Mouse (Mus musculus): Measurements from ENCODE around the gene Epb41l2.
A peak's percentile ranks its signal among the peaks of the same experiment; 100 is the strongest.

The Epb41l2 gene

DNA sequence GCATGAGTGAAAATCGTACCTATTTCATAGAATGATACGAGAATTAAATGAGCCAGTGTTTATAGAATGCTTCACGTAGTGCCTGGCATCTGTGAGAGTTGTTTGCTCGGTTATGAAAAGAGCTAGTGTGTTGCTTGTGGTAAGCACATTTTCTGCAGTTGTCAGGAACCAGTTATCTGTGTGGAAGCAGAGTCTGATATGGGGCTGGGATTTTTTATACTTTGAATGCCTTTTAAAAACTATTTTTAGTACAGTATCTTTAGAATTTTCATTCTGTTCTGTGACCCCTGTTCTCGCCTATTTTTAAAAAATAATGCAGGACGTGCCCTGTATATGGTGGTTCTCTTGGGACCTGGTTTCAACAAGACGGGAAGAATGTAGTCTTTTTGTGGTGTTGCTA is 6.1 kb downstream of the Epb41l2 start:
- no peak for DNase-seq

DNA sequence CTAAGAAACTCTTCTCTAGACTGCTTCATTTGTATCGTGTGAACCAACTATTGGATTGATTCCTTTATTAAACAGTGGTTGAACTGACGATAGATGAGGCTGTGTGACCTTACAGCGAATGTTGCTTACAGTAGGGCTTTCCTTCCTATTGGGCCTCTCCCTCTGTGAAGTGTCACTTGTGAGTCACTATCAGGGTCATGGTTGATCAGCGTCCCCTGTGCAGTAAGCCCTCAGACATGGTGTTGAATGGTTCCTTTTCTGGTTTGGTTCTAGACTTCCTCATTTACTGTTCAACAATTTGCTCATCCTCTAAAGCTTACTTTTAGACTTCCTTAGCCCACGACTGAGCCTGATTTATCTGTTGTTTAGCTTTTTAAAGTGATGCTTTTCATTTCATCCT is 7.1 kb downstream of the Epb41l2 start:
- DNase-seq, result peak; percentile 63

DNA sequence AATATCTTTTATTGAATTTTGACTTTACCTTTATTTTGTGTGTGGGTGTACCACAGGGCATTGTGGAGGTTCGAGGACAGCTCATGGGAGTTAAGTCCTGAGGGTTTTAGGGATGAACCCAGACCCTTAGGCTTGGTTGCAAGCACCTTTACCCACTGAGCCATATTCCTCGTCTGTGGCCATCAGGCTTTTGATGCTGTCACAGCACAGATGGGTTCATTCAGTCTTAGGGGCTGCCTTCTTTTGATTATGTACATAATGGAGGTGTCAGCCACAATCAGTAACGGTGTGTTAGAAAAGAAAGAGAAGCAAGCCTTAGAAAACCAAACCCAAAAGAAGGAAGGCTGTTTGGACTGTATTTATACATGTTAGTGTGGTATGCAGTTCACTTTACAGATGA is 9.3 kb downstream of the Epb41l2 start:
- no peak for DNase-seq

- no peak for DNase-seq
Measured at GRCm38 (mm10) chr10:25369691-25370090, 10.1 kb downstream of the Epb41l2 start.

GRCm38 (mm10) chr10:25371336-25371735 is 11.7 kb downstream of the Epb41l2 start:
- DNase-seq, result no peak

GRCm38 (mm10) chr10:25371915-25372371 is 12.3 kb downstream of the Epb41l2 start:
- DNase-seq, result no peak

- no peak for DNase-seq
Measured at GRCm38 (mm10) chr10:25372510-25373148, 13.0 kb downstream of the Epb41l2 start.

DNA sequence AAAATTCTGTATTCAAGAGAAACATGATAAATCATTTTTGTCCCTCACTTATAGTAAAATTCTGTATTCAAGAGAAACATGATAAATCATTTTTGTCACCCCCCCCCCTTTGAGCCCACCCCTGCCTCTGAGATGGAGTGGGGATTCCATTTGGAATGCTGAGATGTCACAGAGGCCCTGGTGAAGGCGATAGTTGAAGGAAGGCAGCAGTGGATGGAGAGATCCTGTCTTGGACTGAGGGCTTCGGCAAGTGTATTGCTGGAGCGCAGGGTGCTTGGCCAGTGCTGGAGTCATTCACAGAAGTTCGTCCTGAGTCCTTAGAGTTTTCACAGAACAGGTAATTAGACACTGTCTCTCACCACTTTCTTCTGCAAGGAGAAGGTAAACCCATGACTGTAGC is 15.4 kb downstream of the Epb41l2 start:
- no peak for DNase-seq

DNA sequence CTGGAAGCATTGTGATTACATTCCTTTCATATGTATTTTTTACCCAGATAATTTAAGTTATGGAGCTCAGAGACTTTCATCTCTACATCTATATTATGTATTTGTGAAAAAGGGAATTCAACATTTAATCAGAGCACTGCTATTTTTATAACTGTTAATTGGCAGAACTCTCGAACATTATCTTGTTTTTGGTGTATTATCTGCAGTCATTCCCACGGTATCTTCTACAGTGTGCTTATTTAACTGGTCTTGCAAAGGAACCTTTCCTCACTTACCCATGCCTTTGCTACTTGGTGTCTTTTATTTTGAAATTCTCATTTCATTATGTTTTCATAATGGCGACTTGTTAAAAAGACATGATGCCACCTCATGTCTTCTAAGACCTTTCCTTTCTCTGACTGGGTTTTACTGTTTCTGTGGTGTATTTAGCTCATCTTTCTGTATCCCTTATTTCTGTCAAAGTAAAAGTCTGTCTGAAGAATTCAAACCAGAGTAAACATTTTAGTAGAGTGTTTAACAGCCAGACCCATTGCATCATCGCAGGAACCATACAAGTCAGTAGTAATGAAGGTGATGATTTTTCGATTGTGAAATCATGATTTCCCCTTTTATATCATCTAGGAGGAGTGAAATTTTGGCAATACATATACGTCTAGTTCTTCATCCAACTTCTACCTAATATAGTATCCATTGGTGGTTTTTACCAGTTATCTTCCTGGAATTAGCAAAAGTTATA is 21.3 kb downstream of the Epb41l2 start:
- DNase-seq, result peak; percentile 61

GRCm38 (mm10) chr10:25381951-25382350 is 22.4 kb downstream of the Epb41l2 start:
- peak; percentile 38 for DNase-seq

GRCm38 (mm10) chr10:25383171-25383570 is 23.6 kb downstream of the Epb41l2 start:
- no peak for DNase-seq

GRCm38 (mm10) chr10:25384391-25384790 is 24.8 kb downstream of the Epb41l2 start:
- no peak for DNase-seq

DNA sequence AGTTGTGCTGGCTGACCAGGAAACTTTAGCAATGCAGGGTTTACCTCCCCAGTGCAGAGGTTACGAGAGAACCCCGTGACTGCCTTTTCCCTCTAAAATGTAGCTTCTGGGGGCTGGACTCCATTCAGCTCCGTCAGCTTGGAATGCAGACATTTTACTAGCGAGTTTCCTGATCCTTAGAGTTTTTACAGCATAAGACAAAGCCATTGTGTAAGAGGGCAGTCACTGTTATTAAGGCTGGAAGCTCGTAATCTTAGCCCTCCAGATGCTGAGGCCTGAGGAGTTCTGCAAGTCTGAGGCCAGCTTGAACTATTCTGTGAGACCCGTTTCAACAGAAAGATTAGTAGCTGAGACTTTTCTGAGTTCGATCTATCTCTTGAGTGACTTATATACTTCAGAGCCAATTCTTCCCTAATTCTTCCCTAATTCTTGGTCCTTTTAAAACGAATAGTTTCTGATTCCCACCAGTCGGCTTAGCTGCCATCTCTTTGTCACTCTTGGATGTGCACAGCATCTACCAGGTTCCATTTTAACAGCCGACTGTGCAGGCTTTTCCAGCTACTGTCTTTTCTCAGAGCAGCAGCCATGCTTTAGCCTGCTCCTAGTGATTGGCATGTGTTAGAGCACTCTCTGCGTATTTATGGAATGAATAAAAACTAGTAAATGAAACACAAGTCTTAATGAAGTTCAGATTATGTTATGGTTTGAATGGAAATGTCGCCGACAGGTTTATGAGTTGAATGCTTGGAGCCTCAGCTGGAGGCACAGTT is 26.4 kb downstream of the Epb41l2 start:
- DNase-seq, result no peak

- DNase-seq, result peak; percentile 70
Measured at GRCm38 (mm10) chr10:25386868-25387267, 27.3 kb downstream of the Epb41l2 start.

DNA sequence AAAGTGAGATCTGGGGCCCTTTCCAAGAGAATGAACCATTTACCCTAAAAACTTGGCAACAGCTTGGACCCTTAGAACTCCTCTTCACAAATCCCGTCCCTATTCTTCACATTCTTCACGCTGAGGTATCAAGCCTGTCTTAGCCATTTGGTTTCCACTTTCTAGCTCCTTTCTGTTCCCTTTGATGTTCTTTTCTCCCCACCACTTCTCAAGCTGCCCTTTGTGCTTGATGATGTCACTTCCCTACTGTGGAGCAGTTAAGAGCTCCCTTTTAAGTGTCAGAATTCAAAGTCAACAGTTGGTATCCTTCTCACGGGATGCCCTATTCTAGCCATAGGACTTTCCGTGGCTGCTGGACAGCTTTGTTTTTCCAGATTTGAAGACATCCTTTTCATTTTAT is 27.7 kb downstream of the Epb41l2 start:
- DNase-seq, result no peak

DNA sequence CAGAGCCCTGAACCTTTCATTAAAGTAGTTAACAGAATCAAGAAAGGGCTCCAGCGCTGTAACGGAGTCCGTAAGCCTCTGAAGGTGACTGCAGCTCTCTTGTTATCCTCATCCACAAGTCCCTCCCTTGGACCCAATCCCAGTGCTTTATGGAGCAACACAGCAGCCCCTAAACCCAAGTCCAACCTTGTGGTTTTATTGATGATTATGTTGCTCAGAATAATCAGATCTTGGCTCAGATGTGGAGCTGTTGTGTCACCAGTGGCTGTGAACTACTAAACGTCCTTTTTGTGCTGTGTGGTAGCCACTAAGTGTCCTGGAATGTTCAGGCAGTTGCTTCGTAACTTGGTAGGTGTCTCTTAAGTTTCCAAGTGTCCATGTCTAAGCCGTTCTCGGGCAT is 33.2 kb downstream of the Epb41l2 start:
- DNase-seq, result no peak

- DNase-seq, result no peak
Measured at GRCm38 (mm10) chr10:25393721-25394120, 34.1 kb downstream of the Epb41l2 start.

DNA sequence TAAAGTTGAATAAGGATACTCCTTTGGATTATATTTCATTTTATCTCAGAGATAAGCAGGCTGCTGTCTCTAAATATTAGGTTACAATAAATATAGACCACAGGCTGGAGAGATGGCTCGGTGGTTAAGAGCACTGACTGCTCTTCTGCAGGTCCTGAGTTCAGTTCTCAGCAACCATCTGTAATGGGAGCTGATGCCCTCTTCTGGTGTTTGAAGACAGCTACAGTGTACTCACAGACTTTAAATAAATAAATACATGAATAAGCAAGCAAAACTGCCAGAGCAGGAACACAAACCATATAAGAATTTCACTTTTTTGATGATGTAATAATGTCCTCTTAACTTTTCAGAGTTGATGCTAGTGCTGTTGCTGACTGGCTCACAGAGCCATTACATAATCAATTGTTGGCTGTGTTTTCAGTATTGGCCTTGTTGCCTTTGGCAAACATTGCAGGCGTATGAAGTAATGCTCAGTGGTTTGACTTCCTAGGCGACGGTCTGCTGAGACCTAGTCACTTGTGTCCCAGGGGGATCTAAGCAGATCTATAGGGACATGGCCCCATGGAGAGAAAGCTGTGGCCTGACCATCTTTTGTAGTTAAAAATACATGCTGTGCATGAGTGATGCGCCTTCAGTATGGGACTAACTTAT is 35.8 kb downstream of the Epb41l2 start:
- DNase-seq, result peak; percentile 73

GRCm38 (mm10) chr10:25396859-25397258 is 37.3 kb downstream of the Epb41l2 start:
- DNase-seq, result no peak

DNA sequence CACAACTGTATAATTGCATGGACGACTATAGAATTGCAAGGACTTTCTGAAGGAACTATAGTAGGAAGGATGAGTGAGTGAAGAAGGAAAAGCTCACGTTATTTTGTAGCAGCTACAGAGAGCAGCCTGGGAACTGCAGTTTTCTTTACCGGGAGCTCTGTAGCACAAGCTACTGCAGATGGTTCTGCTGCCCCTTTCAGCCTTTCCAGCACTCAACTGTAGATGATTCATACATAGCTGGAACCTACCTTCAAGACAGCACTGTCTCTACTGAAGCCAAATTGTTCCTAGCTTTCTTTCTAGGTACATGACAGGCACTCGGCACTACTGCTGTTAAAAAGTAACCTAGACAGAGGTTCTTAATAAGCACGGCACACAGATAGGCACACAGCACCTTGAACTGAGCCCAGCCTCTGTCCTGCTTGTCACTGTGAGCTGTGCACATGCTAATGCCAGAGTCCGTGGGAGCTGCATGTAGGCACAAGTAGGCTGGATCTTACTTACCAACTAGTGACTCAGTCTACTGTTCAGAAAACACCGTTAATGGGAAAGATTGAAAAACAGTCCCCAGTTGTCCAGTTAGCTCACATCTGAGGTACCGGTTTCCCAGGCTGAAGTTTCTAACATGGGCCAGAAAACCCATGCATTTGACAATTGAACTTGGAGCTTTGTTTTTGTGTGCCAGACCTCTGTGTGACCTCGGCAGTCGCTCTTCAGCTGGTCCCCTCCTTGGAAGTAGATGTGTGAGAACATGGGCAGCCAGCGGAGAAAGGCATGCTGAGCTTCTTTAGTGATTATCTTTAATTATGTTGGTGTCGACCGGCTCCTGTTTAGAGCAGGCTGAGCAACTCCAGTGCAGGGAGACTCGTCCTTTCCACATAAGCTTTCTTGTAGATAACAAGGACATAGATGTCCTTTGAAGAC is 38.4 kb downstream of the Epb41l2 start:
- no peak for DNase-seq

GRCm38 (mm10) chr10:25399016-25399415 is 39.4 kb downstream of the Epb41l2 start:
- DNase-seq, result no peak

DNA sequence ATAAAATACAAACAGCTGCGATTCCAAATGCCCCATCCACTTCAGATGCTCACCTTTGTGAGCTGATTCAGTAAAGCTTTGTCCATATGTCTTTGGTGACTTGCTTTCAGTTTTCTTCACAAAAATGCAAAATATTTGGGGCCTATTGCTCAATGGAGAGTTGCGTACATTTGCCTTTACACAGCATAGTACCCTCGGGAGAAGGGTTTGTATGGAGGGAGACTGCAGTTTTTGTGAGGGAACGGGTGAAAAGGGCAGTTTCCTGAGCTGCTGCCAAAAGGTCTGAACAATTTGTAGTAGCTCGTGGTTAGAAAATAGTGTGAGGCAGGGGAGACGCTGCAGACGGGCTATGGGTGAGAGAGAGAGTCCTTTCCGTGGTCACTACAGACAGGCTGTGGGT is 40.5 kb downstream of the Epb41l2 start:
- DNase-seq, result no peak

Measured in lung, postnatal 36 days (tissue).